Mouse (Mus musculus) olfactory bulb, adult 2 months (tissue): Measurements from ENCODE around the gene Ncor1. TPM values are rescaled to one million over a fixed set of nuclear protein-coding genes. Genes with fewer than 3 reads are reported as not detected.
"Not testable (repeated sequence)": the region's sequence is repeated elsewhere in the genome, so short reads cannot be mapped to it uniquely, and the experiment has no call there.

Experiments used
- H3K27ac ChIP-seq: fragments of 200-500 bp; 2 replicates; pipeline ENCODE4 v1.5.1; 2012; ENCODE audit warnings: low read depth, low read length; ENCODE audit not compliant: insufficient read depth
- H3K4me1 ChIP-seq: fragments of 200-500 bp; 2 replicates; pipeline ENCODE4 v1.6.1; 2012; ENCODE audit warnings: low read length; ENCODE audit not compliant: control insufficient read depth, insufficient read depth
- H3K4me3 ChIP-seq: fragments of 200-500 bp; 2 replicates; pipeline ENCODE4 v1.5.1; 2012; ENCODE audit warnings: mild to moderate bottlenecking, low read depth, low read length, moderate library complexity; ENCODE audit not compliant: insufficient read depth
- CTCF ChIP-seq: fragments of 200-500 bp; IDR thresholded peaks from 2 replicates; pipeline ENCODE4 v1.5.1; 2012; ENCODE audit warnings: low read depth, mild to moderate bottlenecking, low read length, moderate library complexity; ENCODE audit not compliant: insufficient read depth
- POLR2A ChIP-seq: fragments of 200-500 bp; IDR thresholded peaks from 2 replicates; pipeline ENCODE4 v1.6.1; 2012; ENCODE audit warnings: mild to moderate bottlenecking, low read depth, low read length, moderate library complexity; ENCODE audit not compliant: insufficient read depth
- WGBS: fragments of 180-500 bp; shearing (Covaris S2); methylation state at CpG from one replicate; pipeline ENCODE4 v1.1.7; 2018; 5-methylcytosine and 5-hydroxymethylcytosine counted together
- polyA plus RNA-seq: library from polyadenylated mRNA; stranded (reverse); fragments of >200 nt; gene quantifications from 2 replicates; pipeline ENCODE4 v1.2.4, GENCODE M21; 2012; ENCODE audit warnings: low replicate concordance; ENCODE audit not compliant: missing spikeins, insufficient read depth, insufficient read length

Gene Ncor1
- polyA plus RNA-seq, 1 experiment, result 538 TPM

- TF ChIP-seq CTCF (no peak), POLR2A (no peak)
- Histone ChIP-seq H3K27ac (no peak overlapping the region), H3K4me3 (no peak overlapping the region), H3K4me1 (no peaks in the 10 kb centered on the region; the same call in 1 of the 2 replicates)
- WGBS, result 95% methylated on average over 10 of the region's 10 CpGs
Measured at GRCm38 (mm10) chr11:62487540-62488350, 29.4 kb upstream of the Ncor1 start.

GRCm38 (mm10) chr11:62486949-62487348 lies 28.6 kb upstream of the Ncor1 start:
- TF ChIP-seq CTCF (no peak), POLR2A (no peak)
- Histone ChIP-seq H3K27ac (no peak overlapping the region), H3K4me3 (no peak overlapping the region), H3K4me1 (no peaks in the 10 kb centered on the region; the same call in 1 of the 2 replicates)
- WGBS, result 73% methylated on average over 1 of the region's 1 CpGs

- WGBS, result 83% methylated on average over 5 of the region's 5 CpGs
- H3K4me1 ChIP-seq, result no peaks in the 10 kb centered on the region
- TF ChIP-seq CTCF (no peak), POLR2A (no peak)
Measured at GRCm38 (mm10) chr11:62479581-62479980, 21.2 kb upstream of the Ncor1 start.

GRCm38 (mm10) chr11:62478931-62479330 lies 20.6 kb upstream of the Ncor1 start:
- Histone ChIP-seq H3K27ac (no peak overlapping the region), H3K4me1 (no peaks in the 10 kb centered on the region)
- 52% methylated on average over 6 of the region's 6 CpGs for WGBS

More at GRCm38 (mm10) chr11:62479581-62479980, 21.2 kb upstream of the Ncor1 start:
- Histone ChIP-seq H3K4me3 (no peak overlapping the region), H3K27ac (no peak overlapping the region)

GRCm38 (mm10) chr11:62476156-62476555 lies 17.8 kb upstream of the Ncor1 start:
- Histone ChIP-seq H3K27ac (no peak overlapping the region), H3K4me1 (no peaks in the 10 kb centered on the region), H3K4me3 (no peak overlapping the region)
- no peak for TF ChIP-seq CTCF
- no peak for TF ChIP-seq POLR2A
- WGBS, result 98% methylated on average over 4 of the region's 4 CpGs

More at GRCm38 (mm10) chr11:62478931-62479330, 20.6 kb upstream of the Ncor1 start:
- TF ChIP-seq CTCF (no peak), POLR2A (no peak)
- H3K4me3 ChIP-seq, result no peak overlapping the region

- Histone ChIP-seq H3K27ac (no peak overlapping the region), H3K4me1 (no peaks in the 10 kb centered on the region), H3K4me3 (no peak overlapping the region)
- 93% methylated on average over 5 of the region's 5 CpGs for WGBS
- no peak for TF ChIP-seq POLR2A
- TF ChIP-seq CTCF, result no peak
Measured at GRCm38 (mm10) chr11:62473516-62473915, 15.2 kb upstream of the Ncor1 start.

- H3K4me1 ChIP-seq, result no peaks in the 10 kb centered on the region
- no peak for TF ChIP-seq CTCF
- TF ChIP-seq POLR2A, result no peak
- H3K4me3 ChIP-seq, result no peak overlapping the region
- H3K27ac ChIP-seq, result no peak overlapping the region
- 94% methylated on average over 6 of the region's 6 CpGs for WGBS
Measured at GRCm38 (mm10) chr11:62470451-62470850, 12.1 kb upstream of the Ncor1 start.

GRCm38 (mm10) chr11:62467289-62467688 lies 8.9 kb upstream of the Ncor1 start:
- not testable (repeated sequence) for H3K4me1 ChIP-seq, H3K4me3 ChIP-seq, H3K27ac ChIP-seq

GRCm38 (mm10) chr11:62466546-62466945 lies 8.2 kb upstream of the Ncor1 start:
- no peak overlapping the region for H3K27ac ChIP-seq
- 92% methylated on average over 3 of the region's 3 CpGs for WGBS
- TF ChIP-seq POLR2A (no peak), CTCF (no peak)

More at GRCm38 (mm10) chr11:62466546-62466945, 8.2 kb upstream of the Ncor1 start:
- H3K4me3 ChIP-seq, result no peak overlapping the region
- no peaks in the 10 kb centered on the region for H3K4me1 ChIP-seq
